Mouse (Mus musculus) skeletal muscle tissue, adult 2 months (tissue): ENCODE results near the gene Ppox.
A peak's percentile ranks its signal among the peaks of the same experiment; 100 is the strongest.
"Not testable (repeated sequence)": the region's sequence is repeated elsewhere in the genome, so short reads cannot be mapped to it uniquely, and the experiment has no call there.

Source experiments
- DNase-seq: peaks from one replicate; pipeline ENCODE4 v3.0.0-alpha.2; 2012; ENCODE audit warnings: low read depth, low spot score

Ppox gene

DNA sequence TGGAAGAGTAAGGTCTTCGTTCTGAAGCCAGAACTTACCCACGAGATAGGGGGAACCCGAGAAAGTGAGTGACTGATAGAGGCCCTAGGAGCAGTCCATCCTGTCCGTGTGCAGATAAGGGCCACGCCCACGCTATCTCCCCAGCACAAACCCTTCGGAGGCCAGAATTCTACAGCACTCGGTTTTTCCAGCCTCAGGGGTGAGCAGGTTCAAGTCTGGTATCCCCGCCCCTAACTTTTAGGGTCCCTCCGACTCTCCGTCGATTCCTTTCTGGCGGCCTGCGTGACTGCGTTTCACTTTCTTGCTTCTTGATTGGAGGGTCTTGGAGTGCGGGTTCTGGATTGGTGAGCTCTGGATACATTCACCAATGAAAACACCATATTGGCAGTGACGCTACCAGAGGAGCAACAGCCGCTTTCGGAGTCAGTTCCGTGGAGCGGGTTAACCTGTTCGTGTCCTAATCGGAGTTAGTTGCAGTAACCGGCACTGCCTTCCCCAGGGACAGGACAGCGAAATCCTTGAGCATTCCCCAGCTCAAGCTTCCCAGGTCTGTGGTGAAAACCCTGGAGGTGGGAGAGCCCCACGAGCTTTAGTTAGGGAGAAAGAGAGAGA, at the start of gene Ppox:
Gene Ppox (minus strand): TSS at position 271 of the 612 bp plus-strand sequence.
- peak; percentile 96 for DNase-seq

- DNase-seq, result no peak
Observed at GRCm38 (mm10) chr1:171330216-171330560, 49.2 kb upstream of the Ppox start.

DNA sequence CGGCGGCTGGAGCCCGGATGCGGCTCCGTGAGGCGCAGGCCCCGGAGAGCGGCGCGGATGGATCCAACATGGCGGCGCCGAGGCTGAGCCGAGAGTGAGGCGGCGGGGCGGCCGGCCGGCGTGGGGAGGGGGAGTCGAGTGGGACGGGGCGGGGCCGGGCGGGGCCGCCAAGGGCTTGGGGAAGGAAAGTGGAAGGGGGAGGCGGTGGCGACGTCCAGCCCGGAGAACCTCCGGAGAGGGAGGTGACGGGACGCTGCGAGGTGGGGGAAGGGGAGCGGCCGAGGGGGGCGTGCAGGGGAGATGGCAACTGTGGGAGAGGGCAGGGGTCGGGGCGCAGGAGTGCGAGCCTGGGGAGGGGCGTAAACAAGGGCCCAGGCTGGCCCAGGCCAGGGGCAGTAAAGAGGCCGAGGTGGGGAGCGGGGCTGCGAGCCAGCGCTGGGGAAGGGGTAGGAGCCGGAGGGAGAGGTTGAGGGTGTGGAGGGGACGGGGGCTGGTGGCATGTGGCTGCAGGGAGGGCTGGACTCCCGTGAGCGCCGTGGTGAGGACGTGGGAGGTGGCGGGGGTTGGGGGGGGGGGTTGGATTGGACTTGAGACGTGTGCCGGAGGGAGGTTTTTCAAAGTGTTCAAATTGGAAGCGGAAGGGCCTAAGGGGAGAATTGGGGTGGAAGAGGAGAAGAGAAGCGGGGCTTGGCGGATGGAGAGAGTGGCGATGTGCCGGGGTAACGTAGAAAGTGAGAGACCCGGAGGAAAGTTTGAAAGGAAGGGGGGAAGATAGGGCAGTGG, 48.6 kb upstream of the Ppox start:
- no peak for DNase-seq

- peak; percentile 92 for DNase-seq
Observed at GRCm38 (mm10) chr1:171328839-171329432, 48.0 kb upstream of the Ppox start, which contains the start of gene Dedd. Dedd (plus strand) TSS chr1:171329145.

DNA sequence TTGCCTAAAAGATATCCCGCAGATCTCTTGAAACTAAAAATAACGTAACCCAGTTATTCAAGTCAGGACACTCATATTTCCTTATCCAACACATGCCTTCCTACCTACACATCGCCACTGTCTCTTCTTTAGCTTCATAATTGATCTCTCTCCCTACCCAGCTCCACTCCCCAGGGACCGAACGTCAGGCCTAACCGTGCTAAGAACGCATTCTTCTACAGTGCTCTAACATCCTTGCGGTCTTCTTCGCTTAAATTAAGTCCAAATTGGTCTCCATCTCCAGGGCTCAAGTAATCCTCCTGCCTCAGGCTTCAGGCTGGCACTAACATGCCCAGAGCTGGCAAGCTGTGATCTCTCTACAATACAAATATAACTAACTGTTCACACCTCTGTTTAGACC, 47.3 kb upstream of the Ppox start:
- no peak for DNase-seq

DNA sequence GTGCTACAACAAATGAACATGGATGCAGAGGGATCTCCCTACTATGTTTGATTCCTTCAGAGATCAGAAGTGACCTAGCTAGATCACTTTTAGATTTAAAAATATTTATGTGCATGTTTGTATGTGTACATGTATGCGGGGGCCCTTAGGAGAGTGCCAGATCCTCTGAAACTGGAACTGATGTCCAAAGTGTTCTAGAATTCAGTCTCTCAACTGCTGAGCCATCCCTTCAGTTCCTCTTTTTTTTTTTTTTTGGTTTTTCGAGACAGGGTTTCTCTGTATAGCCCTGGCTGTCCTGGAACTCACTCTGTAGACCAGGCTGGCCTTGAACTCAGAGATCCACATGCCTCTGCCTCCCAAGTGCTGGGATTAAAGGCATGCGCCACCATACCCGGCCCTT, 45.6 kb upstream of the Ppox start:
- not testable (repeated sequence) for DNase-seq

- DNase-seq, result no peak
Observed at GRCm38 (mm10) chr1:171325571-171325970, 44.6 kb upstream of the Ppox start.

- no peak for DNase-seq
Observed at GRCm38 (mm10) chr1:171322012-171322411, 41.0 kb upstream of the Ppox start.

- DNase-seq, result no peak
Observed at GRCm38 (mm10) chr1:171321415-171321814, 40.4 kb upstream of the Ppox start.

GRCm38 (mm10) chr1:171320151-171320550, 39.2 kb upstream of the Ppox start:
- no peak for DNase-seq

DNA sequence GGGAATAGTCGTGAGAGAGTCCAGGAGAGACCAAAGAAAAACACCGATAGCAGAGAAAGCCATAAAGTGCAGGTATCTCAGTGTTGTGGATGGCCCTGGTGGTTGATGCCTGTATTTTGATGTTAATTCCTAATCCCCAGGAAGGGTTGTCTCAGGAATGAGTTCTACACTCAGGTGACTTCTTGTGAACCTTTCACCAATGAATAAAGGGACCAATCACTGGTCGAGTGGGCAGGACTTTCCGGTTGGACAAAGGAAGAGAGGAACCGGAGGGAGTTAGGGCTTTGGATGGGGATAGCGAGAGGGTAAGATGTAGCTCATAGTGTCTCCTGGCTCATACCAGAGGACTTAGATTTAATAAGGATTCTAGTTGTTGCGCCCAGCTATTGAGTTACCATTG, 38.8 kb upstream of the Ppox start:
- no peak for DNase-seq

GRCm38 (mm10) chr1:171309321-171309720, 28.3 kb upstream of the Ppox start:
- DNase-seq, result no peak

- DNase-seq, result not testable (repeated sequence)
Observed at GRCm38 (mm10) chr1:171306157-171306556, 25.2 kb upstream of the Ppox start.

- no peak for DNase-seq
Observed at GRCm38 (mm10) chr1:171298226-171298625, 17.2 kb upstream of the Ppox start.

DNA sequence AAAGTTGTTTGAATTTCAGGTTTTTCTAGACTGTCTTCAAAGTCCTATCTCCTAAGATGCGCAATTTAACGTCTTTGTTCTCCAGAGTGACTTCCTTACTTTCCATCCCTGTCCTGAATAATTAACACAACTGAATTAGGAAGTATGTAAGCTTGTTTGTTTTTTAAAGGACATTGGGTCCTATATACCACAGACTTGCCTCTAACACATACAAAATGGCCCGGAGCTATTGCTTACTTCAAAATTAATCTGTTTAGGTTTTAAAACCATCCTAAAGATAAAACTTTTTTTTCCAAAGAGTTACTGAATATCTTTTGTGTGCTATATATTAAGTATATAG, 14.0 kb upstream of the Ppox start:
- DNase-seq, result no peak

GRCm38 (mm10) chr1:171294298-171295062, 13.5 kb upstream of the Ppox start, which contains the start of gene Ufc1:
Ufc1 (minus strand) TSS chr1:171295024.
- peak; percentile 78 for DNase-seq

DNA sequence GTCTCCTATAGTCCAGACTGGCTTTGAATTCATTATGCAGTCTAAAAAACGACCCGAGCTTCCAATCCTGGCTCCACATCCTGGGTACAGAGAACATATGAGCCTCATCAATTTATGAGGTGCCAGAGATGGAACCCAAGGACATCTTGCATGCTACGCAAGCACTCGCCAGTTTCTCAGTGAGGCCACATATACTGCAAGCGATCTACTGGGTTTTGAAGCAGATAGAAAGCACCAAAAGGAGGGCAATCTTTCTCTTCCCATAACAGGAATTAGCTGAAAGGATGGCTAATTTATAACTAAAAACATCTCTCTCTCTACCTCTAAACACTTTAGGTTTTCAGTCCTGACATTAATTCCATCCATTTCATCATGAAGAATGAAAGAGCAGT, 12.9 kb upstream of the Ppox start:
- DNase-seq, result no peak

DNA sequence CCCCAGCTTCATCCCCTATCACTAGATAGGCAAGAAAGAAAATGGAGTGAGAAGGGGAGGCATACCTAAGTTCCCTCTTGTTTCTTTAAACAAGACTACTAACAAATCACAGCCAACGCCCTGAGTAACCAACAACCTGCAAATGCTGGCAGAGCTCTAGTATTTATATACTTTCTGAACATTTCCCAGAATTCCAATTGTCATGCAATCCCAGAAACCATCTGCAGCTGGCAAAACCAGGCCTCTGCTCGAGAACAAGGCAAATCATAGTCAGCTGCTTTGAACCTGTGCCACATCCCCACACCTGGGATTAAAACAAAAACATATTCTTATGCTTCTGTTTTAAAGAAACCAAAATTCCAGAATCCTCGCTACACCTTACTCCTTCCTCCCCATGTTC, 12.4 kb upstream of the Ppox start:
- DNase-seq, result no peak

- DNase-seq, result no peak
Observed at GRCm38 (mm10) chr1:171288328-171288727, 7.3 kb upstream of the Ppox start.

DNA sequence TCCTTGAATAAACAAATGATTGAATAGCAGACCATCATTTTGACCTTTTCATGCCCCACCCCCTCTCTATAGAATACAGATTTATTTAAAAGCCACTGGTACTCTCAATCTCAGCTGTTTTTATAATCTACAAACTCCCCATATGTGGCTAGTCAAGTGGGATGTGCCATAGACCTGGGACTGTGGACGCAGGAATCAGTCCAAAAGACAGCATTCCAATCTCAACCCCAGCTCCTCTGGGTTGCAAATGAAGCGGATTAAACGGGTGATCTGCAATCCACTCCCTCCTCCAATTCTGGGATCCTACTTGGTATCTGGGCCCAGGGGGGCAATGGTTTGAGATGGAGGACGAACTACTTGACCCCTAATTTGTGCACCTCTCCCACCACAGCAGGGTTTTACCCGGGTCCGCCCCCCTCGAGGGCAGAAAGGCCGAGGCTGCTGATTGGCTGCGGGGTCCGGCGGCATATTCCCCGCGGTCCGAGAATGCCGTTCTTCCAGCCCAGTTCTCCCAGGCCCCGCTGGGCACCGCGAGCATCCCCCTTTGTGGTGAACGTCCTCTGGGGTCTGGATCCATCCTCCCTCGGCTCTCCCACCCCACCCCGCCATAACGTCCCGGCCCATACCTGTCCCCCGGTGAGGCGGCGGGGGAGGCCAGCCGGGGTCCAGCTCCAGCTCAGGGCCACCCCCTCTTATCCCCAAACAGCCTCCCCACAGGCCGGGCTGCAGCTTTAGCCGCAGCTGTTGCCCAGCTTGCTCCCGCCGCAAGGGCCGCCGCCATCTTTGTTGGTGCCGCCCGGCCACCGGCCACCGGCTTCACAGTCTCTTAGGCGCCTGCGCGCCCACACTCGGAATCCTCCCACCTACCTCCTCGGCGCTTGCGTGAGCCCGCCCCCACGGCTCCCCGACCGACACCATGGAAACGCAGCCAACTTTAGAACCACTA, 6.4 kb upstream of the Ppox start, which contains the start of gene Usp21:
Gene Usp21 (minus strand): TSS at position 856 of the 946 bp plus-strand sequence.
- DNase-seq, result peak; percentile 89

GRCm38 (mm10) chr1:171286517-171286916, 5.5 kb upstream of the Ppox start:
- DNase-seq, result no peak
